Comparison of ENCODE assay signal across 9 mouse cellular contexts in the genomic region with DNA sequence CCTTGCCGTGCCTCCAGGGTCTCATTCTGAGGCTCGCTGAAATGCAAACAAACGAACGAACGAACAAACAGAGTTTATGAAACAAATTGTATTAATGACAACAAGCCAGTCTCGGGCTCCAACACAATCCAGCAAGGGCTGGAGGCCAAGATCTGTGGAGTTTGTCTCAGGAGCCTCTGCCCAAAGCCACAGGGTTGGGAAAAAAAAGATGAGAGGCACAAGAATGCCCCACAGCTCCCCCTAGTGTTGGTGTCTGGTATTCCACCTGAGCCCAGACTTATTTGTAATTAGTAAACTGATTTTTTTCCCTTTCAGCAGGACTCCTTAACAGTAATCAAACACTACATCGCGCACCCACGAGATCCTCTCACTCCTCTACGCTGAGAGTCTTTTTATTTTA. TPM values are rescaled to one million over a fixed set of nuclear protein-coding genes. Genes with fewer than 3 reads are reported as not detected.
DNase-seq lines count a peak whose midpoint lies in the region; ATAC-seq and TF ChIP-seq lines count a peak whose summit lies in the region.
"Had no signal": no experiment of that assay in that cellular context is flagged by ENCODE, and none has a peak within 500 bp of the region (broad histone marks: within the 10 kb centered on the region; RNA-seq: fewer than 3 reads in every experiment).

No protein-coding gene starts in this region.

- ATAC-seq in heart, embryonic 12.5 days (ENCODE audit: insufficient number of reproducible peaks, low FRiP score) = no peak

- no peak overlapping the region for H3K9ac ChIP-seq in heart, embryonic 12.5 days
- H3K9ac ChIP-seq: lung, embryonic 15.5 days had no signal

- no peak overlapping the region for H3K4me2 ChIP-seq in heart, embryonic 12.5 days
- H3K4me2 ChIP-seq: lung, embryonic 15.5 days had no signal

- no peak overlapping the region for H3K27ac ChIP-seq in heart, embryonic 12.5 days (ENCODE audit: poor library complexity, severe bottlenecking)
- H3K27ac ChIP-seq in cerebellum, adult 2 months (ENCODE audit: insufficient read depth, low read length) = no peak overlapping the region
- H3K27ac ChIP-seq: lung, embryonic 15.5 days had no signal

- DNase-seq in heart, adult 18-20 months = peak; percentile 63 to 85
- peak; percentile 48 for DNase-seq in ES-CJ7 (ENCODE audit: low read depth, low spot score)
- DNase-seq in cerebellum, adult 2 months = peak; percentile 25 to 34
- peak; percentile 46 for DNase-seq in gastrocnemius, postnatal 25 days
- peak; percentile 41 for DNase-seq in layer of hippocampus, adult 9-10 months (ENCODE audit: low spot score)
- DNase-seq in spleen, postnatal 10 days (ENCODE audit: low spot score in 2 of 2) = peak; percentile 28 to 63

- TF ChIP-seq POLR2A in cerebellum, adult 2 months (IDR thresholded peaks at IDR 0.05; ENCODE audit: borderline replicate concordance, insufficient read depth, low read length) = no peak

- peak; percentile 59; the same call in 1 of the 2 replicates for TF ChIP-seq CTCF in cerebellum, adult 2 months (IDR thresholded peaks at IDR 0.05; ENCODE audit: borderline replicate concordance, insufficient read depth, low read depth, low read length)

- no peaks in the 10 kb centered on the region for H3K4me1 ChIP-seq in heart, embryonic 12.5 days (replicated peaks)
- no peaks in the 10 kb centered on the region for H3K4me1 ChIP-seq in cerebellum, adult 2 months (ENCODE audit: control insufficient read depth, insufficient read depth, low read length)
- H3K4me1 ChIP-seq in megakaryocyte, embryonic 14.5 days = peaks cover 9% of the 10 kb centered on the region
- H3K4me1 ChIP-seq: lung, embryonic 15.5 days had no signal

- H3K36me3 ChIP-seq in heart, embryonic 12.5 days = no peaks in the 10 kb centered on the region
- peaks cover 6% of the 10 kb centered on the region for H3K36me3 ChIP-seq in megakaryocyte, embryonic 14.5 days (replicated peaks; ENCODE audit: low read length)
- H3K36me3 ChIP-seq: lung, embryonic 15.5 days had no signal

- WGBS in heart, embryonic 12.5 days = 48% methylated on average over 10 of the region's 10 CpGs
- 34% methylated on average over 10 of the region's 10 CpGs for WGBS in cerebellum, adult 2 months

- H3K4me3 ChIP-seq in heart, embryonic 12.5 days = no peak overlapping the region
- H3K4me3 ChIP-seq in cerebellum, adult 2 months (replicated peaks; ENCODE audit: insufficient read depth, low read depth, low read length) = no peak overlapping the region
- peak overlapping the region; percentile 83 for H3K4me3 ChIP-seq in megakaryocyte, embryonic 14.5 days (replicated peaks)
- H3K4me3 ChIP-seq: lung, embryonic 15.5 days had no signal

- H3K27me3 ChIP-seq in heart, embryonic 12.5 days (replicated peaks) = peaks cover 5% of the 10 kb centered on the region; the same call in 1 of the 2 replicates
- no peaks in the 10 kb centered on the region for H3K27me3 ChIP-seq in cerebellum, adult 2 months (ENCODE audit: control insufficient read depth, insufficient read depth, low read length)
- H3K27me3 ChIP-seq in megakaryocyte, embryonic 14.5 days (replicated peaks) = peaks cover 17% of the 10 kb centered on the region
- H3K27me3 ChIP-seq: lung, embryonic 15.5 days had no signal

- H3K9me3 ChIP-seq in heart, embryonic 12.5 days (replicated peaks) = peaks cover 7% of the 10 kb centered on the region; the same call in 1 of the 2 replicates
- peaks cover 29% of the 10 kb centered on the region for H3K9me3 ChIP-seq in megakaryocyte, embryonic 14.5 days
- H3K9me3 ChIP-seq: lung, embryonic 15.5 days had no signal

RNA-seq across cellular contexts. Expression of gene Cysltr2, which starts 48.6 kb away (rescaled TPM):
- total RNA-seq in heart, adult 18-20 months (2021) = under 1 TPM in 1 of 2 experiments, not detected in 1; 0.72 TPM
- not detected in 2 replicates for polyA plus RNA-seq in heart, embryonic 12.5 days (2016; fragmentation: Nextera tagmentation; extraction: Ambion mirVana)
- polyA plus RNA-seq in cerebellum, adult 2 months (2012; rRNA removed) = 0.60 and 1.4 TPM in 2 replicates
- total RNA-seq in gastrocnemius, postnatal 25 days (2021) = not detected
- polyA plus RNA-seq in megakaryocyte, embryonic 14.5 days (2012; ENCODE audit: insufficient read depth, low replicate concordance) = 23.0 and 25.2 TPM in 2 replicates

Comparison
In these comparisons a context has a peak if more than half of its experiments do, and no peak if none do; other contexts are left out.
1. RNA of gene Cysltr2, which starts 48.6 kb away (polyA plus RNA-seq): 23.0 to 25.2 TPM in megakaryocyte, embryonic 14.5 days; 0.60 to 1.4 TPM in cerebellum, adult 2 months and not detected in heart, embryonic 12.5 days; every median in the first group is over 10 times any median in the second.
2. Peak in every context shown above with its lines, with median percentiles within 50 percentile points of each other: DNase-seq.